ENCODE assay signal across 12 mouse cellular contexts in the genomic region with DNA sequence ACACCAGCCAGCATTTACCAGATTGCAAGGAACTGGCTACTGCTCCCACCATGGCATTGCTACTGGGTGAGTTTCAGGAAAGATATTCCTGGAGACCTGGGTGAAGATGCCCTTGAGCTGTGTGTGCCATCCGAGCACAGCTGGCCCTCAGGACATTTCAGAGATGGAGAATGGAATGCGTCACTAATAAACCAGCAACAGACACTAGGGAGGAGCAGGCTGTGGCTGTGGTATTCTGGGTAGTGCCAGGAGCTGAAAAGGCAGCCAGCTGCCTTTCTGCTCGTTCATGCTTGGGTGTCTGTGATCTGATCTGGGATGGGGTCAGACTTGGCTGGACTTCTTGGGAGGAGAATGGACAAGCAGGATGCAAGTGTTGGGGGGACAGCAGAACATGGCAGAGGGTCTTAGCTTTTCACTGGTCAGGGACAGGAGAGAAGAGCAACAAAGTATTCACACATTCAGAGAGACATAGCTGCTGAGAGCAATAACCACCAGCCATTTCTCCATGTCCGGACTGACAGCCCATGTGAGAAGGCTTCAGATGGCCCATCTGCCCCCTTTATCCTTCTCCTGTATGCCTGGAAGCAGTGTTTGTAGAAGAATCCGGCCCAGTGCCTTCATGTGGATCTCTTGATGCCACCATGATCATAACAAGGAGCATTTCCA. TPM values are rescaled to one million over a fixed set of nuclear protein-coding genes. Genes with fewer than 3 reads are reported as not detected.
DNase-seq lines count a peak whose midpoint lies in the region; ATAC-seq and TF ChIP-seq lines count a peak whose summit lies in the region.
"Had no signal": no experiment of that assay in that cellular context is flagged by ENCODE, and none has a peak within 500 bp of the region (broad histone marks: within the 10 kb centered on the region; RNA-seq: fewer than 3 reads in every experiment).

No protein-coding gene starts in this region.

- no peak overlapping the region for H3K4me2 ChIP-seq in hindbrain, embryonic 15.5 days
- H3K4me2 ChIP-seq in embryonic facial prominence, embryonic 15.5 days (replicated peaks), result no peak overlapping the region
- no peak overlapping the region for H3K4me2 ChIP-seq in limb, embryonic 15.5 days
- H3K4me2 ChIP-seq: heart, embryonic 13.5 days had no signal

- H3K4me1 ChIP-seq in hindbrain, embryonic 15.5 days (replicated peaks), result peaks cover 16% of the 10 kb centered on the region
- H3K4me1 ChIP-seq in hindbrain, embryonic 10.5 days (replicated peaks), result peaks cover 9% of the 10 kb centered on the region
- H3K4me1 ChIP-seq in embryonic facial prominence, embryonic 15.5 days, result peaks cover 14% of the 10 kb centered on the region; the same call in 1 of the 2 replicates
- H3K4me1 ChIP-seq in limb, embryonic 15.5 days, result peaks cover 12% of the 10 kb centered on the region; the same call in 1 of the 2 replicates
- no peaks in the 10 kb centered on the region for H3K4me1 ChIP-seq in lung, adult 2 months (ENCODE audit: control insufficient read depth, insufficient read depth, low read length)
- H3K4me1 ChIP-seq: heart, embryonic 13.5 days had no signal

- TF ChIP-seq POLR2A in lung, adult 2 months (IDR thresholded peaks at IDR 0.05; ENCODE audit: borderline replicate concordance, extremely low read depth, low read depth, low read length), result no peak

- no peaks in the 10 kb centered on the region for H3K27me3 ChIP-seq in hindbrain, embryonic 15.5 days
- H3K27me3 ChIP-seq in hindbrain, embryonic 10.5 days (ENCODE audit: insufficient read depth, poor library complexity, severe bottlenecking), result no peaks in the 10 kb centered on the region
- H3K27me3 ChIP-seq in Patski, result no peaks in the 10 kb centered on the region
- no peaks in the 10 kb centered on the region for H3K27me3 ChIP-seq in embryonic facial prominence, embryonic 15.5 days
- H3K27me3 ChIP-seq in limb, embryonic 15.5 days, result no peaks in the 10 kb centered on the region
- H3K27me3 ChIP-seq: heart, embryonic 13.5 days; limb, embryonic 12.5 days had no signal

- no peaks in the 10 kb centered on the region for H3K36me3 ChIP-seq in hindbrain, embryonic 15.5 days
- H3K36me3 ChIP-seq in hindbrain, embryonic 10.5 days, result no peaks in the 10 kb centered on the region
- H3K36me3 ChIP-seq in embryonic facial prominence, embryonic 15.5 days, result no peaks in the 10 kb centered on the region
- H3K36me3 ChIP-seq in limb, embryonic 15.5 days, result no peaks in the 10 kb centered on the region
- H3K36me3 ChIP-seq: heart, embryonic 13.5 days; limb, embryonic 12.5 days had no signal

- TF ChIP-seq CTCF in Patski (IDR thresholded peaks at IDR 0.05), result no peak
- no peak for TF ChIP-seq CTCF in lung, adult 2 months (IDR thresholded peaks at IDR 0.05; ENCODE audit: insufficient read depth, low read length)

- ATAC-seq in hindbrain, embryonic 15.5 days (ENCODE audit: low FRiP score, low read depth), result 0 out of 2 replicates have a peak, but pooled peaks have one; percentile 42
- peak; percentile 67 for ATAC-seq in Patski
- ATAC-seq in embryonic facial prominence, embryonic 15.5 days (ENCODE audit: insufficient number of reproducible peaks, low FRiP score, low TSS enrichment, low read depth), result no peak
- ATAC-seq in limb, embryonic 15.5 days (ENCODE audit: insufficient number of reproducible peaks, low FRiP score, low TSS enrichment, low read depth), result no peak

- no peak for DNase-seq in hindbrain, embryonic 10.5 days (ENCODE audit: low spot score)
- DNase-seq in Patski (ENCODE audit: low read depth, low spot score), result peak; percentile 37
- no peak for DNase-seq in lung, adult 2 months
- no peak for DNase-seq in ovary, postnatal 36 days (ENCODE audit: low spot score)
- DNase-seq: cerebellum, adult 8-10 months; thymus, postnatal 14 days had no signal

- CTCF ChIA-PET in Patski (lab: Charles Lee), result interaction anchor here (1.2 kb wide), 2 partner anchors 21 to 23 kb away, joined by 3 to 4 read pairs; no protein-coding TSS in a partner anchor

- WGBS in hindbrain, embryonic 15.5 days, result 46% methylated on average over 5 of the region's 5 CpGs
- 66% methylated on average over 5 of the region's 5 CpGs for WGBS in hindbrain, embryonic 10.5 days
- WGBS in embryonic facial prominence, embryonic 15.5 days, result 38% methylated on average over 5 of the region's 5 CpGs
- 45% methylated on average over 5 of the region's 5 CpGs for WGBS in limb, embryonic 15.5 days
- 71% methylated on average over 5 of the region's 5 CpGs for WGBS in lung, adult 2 months

- H3K4me3 ChIP-seq in hindbrain, embryonic 15.5 days, result no peak overlapping the region
- no peak overlapping the region for H3K4me3 ChIP-seq in hindbrain, embryonic 10.5 days
- H3K4me3 ChIP-seq in embryonic facial prominence, embryonic 15.5 days (replicated peaks), result no peak overlapping the region
- no peak overlapping the region for H3K4me3 ChIP-seq in limb, embryonic 15.5 days
- H3K4me3 ChIP-seq in lung, adult 2 months (replicated peaks; ENCODE audit: extremely low read depth, low read depth, low read length), result no peak overlapping the region
- H3K4me3 ChIP-seq: heart, embryonic 13.5 days; limb, embryonic 12.5 days had no signal

- H3K9ac ChIP-seq in hindbrain, embryonic 15.5 days, result no peak overlapping the region
- no peak overlapping the region for H3K9ac ChIP-seq in embryonic facial prominence, embryonic 15.5 days
- no peak overlapping the region for H3K9ac ChIP-seq in limb, embryonic 15.5 days
- H3K9ac ChIP-seq: heart, embryonic 13.5 days; limb, embryonic 12.5 days had no signal

- POLR2A ChIA-PET in Patski (lab: Charles Lee), result no interaction called here

- in situ Hi-C loops in Patski (cut with MboI; ENCODE audit: low pct_unique_long_range_greater_than_20kb), result no loop called here

- H3K27ac ChIP-seq in hindbrain, embryonic 15.5 days (replicated peaks), result peak overlapping the region; percentile 53; the same call in 1 of the 2 replicates
- H3K27ac ChIP-seq in hindbrain, embryonic 10.5 days, result no peak overlapping the region
- 0 out of 2 replicates have a peak overlapping the region, but pooled peaks have one; percentile 13 for H3K27ac ChIP-seq in embryonic facial prominence, embryonic 15.5 days (replicated peaks)
- peak overlapping the region; percentile 59 for H3K27ac ChIP-seq in limb, embryonic 15.5 days
- H3K27ac ChIP-seq: heart, embryonic 13.5 days; limb, embryonic 12.5 days; macrophage had no signal

- H3K9me3 ChIP-seq in hindbrain, embryonic 15.5 days, result no peaks in the 10 kb centered on the region
- no peaks in the 10 kb centered on the region for H3K9me3 ChIP-seq in hindbrain, embryonic 10.5 days
- no peaks in the 10 kb centered on the region for H3K9me3 ChIP-seq in embryonic facial prominence, embryonic 15.5 days (replicated peaks)
- H3K9me3 ChIP-seq in limb, embryonic 15.5 days, result no peaks in the 10 kb centered on the region
- H3K9me3 ChIP-seq: heart, embryonic 13.5 days; limb, embryonic 12.5 days had no signal

RNA-seq across cellular contexts. Expression of gene Card11, which starts 60.0 kb away (rescaled TPM):
- polyA plus RNA-seq in hindbrain, embryonic 15.5 days (2015; fragmentation: Nextera tagmentation; extraction: Ambion mirVana), result 0.09 and 0.25 TPM in 2 replicates
- polyA plus RNA-seq in hindbrain, embryonic 10.5 days (2016; fragmentation: Nextera tagmentation; extraction: Ambion mirVana), result 0.05 and 0.17 TPM in 2 replicates
- not detected for polyA plus RNA-seq in Patski (2021)
- polyA plus RNA-seq in embryonic facial prominence, embryonic 15.5 days (2015; fragmentation: Nextera tagmentation; extraction: Ambion mirVana), result 0.05 and 0.20 TPM in 2 replicates
- 0.25 and 0.40 TPM in 2 replicates for polyA plus RNA-seq in limb, embryonic 15.5 days (2015; fragmentation: Nextera tagmentation; extraction: Ambion mirVana)
- 12.3 and 15.3 TPM in 2 replicates for polyA plus RNA-seq in lung, adult 2 months (2012; rRNA removed)

Comparison
In these comparisons a context has a peak if more than half of its experiments do, and no peak if none do; other contexts are left out.
1. ATAC-seq: peak in hindbrain, embryonic 15.5 days (single experiment) and Patski (single experiment); none in embryonic facial prominence, embryonic 15.5 days (single experiment) and limb, embryonic 15.5 days (single experiment).